Mouse (Mus musculus) embryonic fibroblast, embryonic 13.5 days (primary cell): ENCODE data around the gene Miga2.

Source experiments
- CTCF ChIP-seq: IDR thresholded peaks from 2 replicates; pipeline ENCODE4 v1.5.1; 2011; ENCODE audit warnings: mild to moderate bottlenecking, control low read depth, low read length, moderate library complexity, borderline replicate concordance; ENCODE audit not compliant: insufficient read depth
- POLR2A ChIP-seq: IDR thresholded peaks from 2 replicates; pipeline ENCODE4 v1.6.1; 2011; ENCODE audit warnings: low read depth, mild to moderate bottlenecking, control low read depth, low read length, moderate library complexity

DNA sequence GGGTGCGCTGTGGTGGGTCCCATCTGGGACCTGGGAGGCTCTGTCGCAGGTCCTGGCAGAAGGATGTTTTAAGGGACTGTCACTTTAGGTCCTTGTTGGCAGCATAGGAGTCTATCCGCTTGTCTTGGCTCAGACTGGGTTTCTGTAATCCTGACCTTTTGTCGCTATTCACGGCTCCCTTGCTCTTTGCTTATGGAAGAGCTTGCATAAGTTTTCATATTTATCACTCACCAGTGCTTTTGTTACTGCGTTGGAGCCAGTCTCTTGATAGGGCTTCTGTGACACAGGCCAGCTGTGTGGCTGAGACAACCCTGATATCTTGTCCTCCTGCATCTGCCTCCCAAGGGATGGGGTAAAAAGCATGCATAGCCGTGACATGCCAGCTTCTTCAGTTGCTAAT is 15.3 kb downstream of the Miga2 start:
- TF ChIP-seq CTCF (no peak), POLR2A (no peak)
